Mouse (Mus musculus): ENCODE measurements at regions not wholly inside any gene's neighbourhood (a gene's known extent, or its start where the extent isn't known, plus 50 kb on each side); places are given as distances from the start of the nearest gene placed in this dataset.

GRCm38 (mm10) chr3:70500245-70500858 lies 492.9 kb downstream of the Otol1 start:
- Histone ChIP-seq H3K9me3 (replicated peaks) (no peaks in the 10 kb centered on the region), H3K36me3 (no peaks in the 10 kb centered on the region), H3K27ac (no peak overlapping the region), H3K27me3 (ENCODE audit: low read depth, poor library complexity, severe bottlenecking) (no peaks in the 10 kb centered on the region), H3K4me3 (no peak overlapping the region), H3K4me1 (no peaks in the 10 kb centered on the region)
- 91% methylated on average over 5 of the region's 5 CpGs for WGBS
- no peak for DNase-seq (ENCODE audit: low spot score)

GRCm38 (mm10) chr3:70500991-70501961 lies 493.9 kb downstream of the Otol1 start:
- H3K27me3 ChIP-seq (ENCODE audit: low read depth, poor library complexity, severe bottlenecking), result no peaks in the 10 kb centered on the region
- H3K4me3 ChIP-seq, result no peak overlapping the region
- H3K4me1 ChIP-seq, result no peaks in the 10 kb centered on the region
- 85% methylated on average over 9 of the region's 9 CpGs for WGBS
- no peaks in the 10 kb centered on the region for H3K9me3 ChIP-seq (replicated peaks)
- no peak for DNase-seq (ENCODE audit: low spot score)
- no peaks in the 10 kb centered on the region for H3K36me3 ChIP-seq
- no peak overlapping the region for H3K27ac ChIP-seq

- no peaks in the 10 kb centered on the region for H3K36me3 ChIP-seq
- 94% methylated on average over 2 of the region's 2 CpGs for WGBS
- H3K9me3 ChIP-seq (replicated peaks), result no peaks in the 10 kb centered on the region
Measured at GRCm38 (mm10) chr3:70533593-70534321, 526.3 kb downstream of the Otol1 start.

GRCm38 (mm10) chr3:70535084-70535483 lies 527.7 kb downstream of the Otol1 start:
- H3K4me1 ChIP-seq, result no peaks in the 10 kb centered on the region
- no peaks in the 10 kb centered on the region for H3K9me3 ChIP-seq (replicated peaks)
- 60% methylated on average over 2 of the region's 2 CpGs for WGBS
- no peaks in the 10 kb centered on the region for H3K36me3 ChIP-seq
- no peak for DNase-seq (ENCODE audit: low spot score)
- no peak overlapping the region for H3K27ac ChIP-seq
- no peak overlapping the region for H3K4me3 ChIP-seq
- no peaks in the 10 kb centered on the region for H3K27me3 ChIP-seq (ENCODE audit: low read depth, poor library complexity, severe bottlenecking)

More at GRCm38 (mm10) chr3:70533593-70534321, 526.3 kb downstream of the Otol1 start:
- H3K4me1 ChIP-seq, result no peaks in the 10 kb centered on the region
- H3K27me3 ChIP-seq (ENCODE audit: low read depth, poor library complexity, severe bottlenecking), result no peaks in the 10 kb centered on the region
- DNase-seq (ENCODE audit: low spot score), result no peak
- H3K27ac ChIP-seq, result no peak overlapping the region
- H3K4me3 ChIP-seq, result no peak overlapping the region

- H3K27me3 ChIP-seq (ENCODE audit: low read depth, poor library complexity, severe bottlenecking), result no peaks in the 10 kb centered on the region
- H3K9me3 ChIP-seq (replicated peaks), result no peaks in the 10 kb centered on the region
- no peak overlapping the region for H3K4me3 ChIP-seq
- H3K4me1 ChIP-seq, result no peaks in the 10 kb centered on the region
- no peak overlapping the region for H3K27ac ChIP-seq
- no peak for DNase-seq (ENCODE audit: low spot score)
- H3K36me3 ChIP-seq, result no peaks in the 10 kb centered on the region
- WGBS, result 90% methylated on average over 1 of the region's 1 CpGs
Measured at GRCm38 (mm10) chr3:70543911-70544310, 536.5 kb downstream of the Otol1 start.

- no peak for DNase-seq (ENCODE audit: low spot score)
- Histone ChIP-seq H3K27ac (no peak overlapping the region), H3K36me3 (no peaks in the 10 kb centered on the region), H3K4me1 (no peaks in the 10 kb centered on the region), H3K9me3 (replicated peaks) (no peaks in the 10 kb centered on the region), H3K27me3 (ENCODE audit: low read depth, poor library complexity, severe bottlenecking) (no peaks in the 10 kb centered on the region), H3K4me3 (no peak overlapping the region)
- 89% methylated on average over 4 of the region's 4 CpGs for WGBS
Measured at GRCm38 (mm10) chr3:70557821-70558220, 550.4 kb downstream of the Otol1 start.

- Histone ChIP-seq H3K36me3 (no peaks in the 10 kb centered on the region), H3K27me3 (ENCODE audit: low read depth, poor library complexity, severe bottlenecking) (no peaks in the 10 kb centered on the region), H3K4me3 (no peak overlapping the region), H3K27ac (no peak overlapping the region), H3K4me1 (no peaks in the 10 kb centered on the region), H3K9me3 (replicated peaks) (no peaks in the 10 kb centered on the region)
- no peak for DNase-seq (ENCODE audit: low spot score)
- 84% methylated on average over 3 of the region's 3 CpGs for WGBS
Measured at GRCm38 (mm10) chr3:70566140-70566857, 558.9 kb downstream of the Otol1 start.

GRCm38 (mm10) chr3:70594785-70595184 lies 587.4 kb downstream of the Otol1 start:
- Histone ChIP-seq H3K36me3 (no peaks in the 10 kb centered on the region), H3K27me3 (ENCODE audit: low read depth, poor library complexity, severe bottlenecking) (no peaks in the 10 kb centered on the region), H3K4me1 (no peaks in the 10 kb centered on the region), H3K4me3 (no peak overlapping the region), H3K9me3 (replicated peaks) (no peaks in the 10 kb centered on the region), H3K27ac (no peak overlapping the region)
- WGBS, result 63% methylated on average over 4 of the region's 4 CpGs
- no peak for DNase-seq (ENCODE audit: low spot score)
